Mouse (Mus musculus) thymus, adult 2 months (tissue): Measurements from ENCODE around the gene Tsnax. TPM values are rescaled to one million over a fixed set of nuclear protein-coding genes. Genes with fewer than 3 reads are reported as not detected.

Experiments
- DNase-seq: peaks from one replicate; pipeline ENCODE4 v3.0.0; 2021
- H3K27ac ChIP-seq: fragments of 200-500 bp; 2 replicates; pipeline ENCODE4 v1.5.1; 2012; ENCODE audit warnings: low read length, control low read depth; ENCODE audit not compliant: control insufficient read depth, insufficient read depth
- H3K27me3 ChIP-seq: fragments of 200-500 bp; 2 replicates; pipeline ENCODE4 v1.6.1; 2012; ENCODE audit warnings: mild to moderate bottlenecking, low read length, moderate library complexity, mixed read lengths; ENCODE audit not compliant: control insufficient read depth, insufficient read depth
- H3K36me3 ChIP-seq: fragments of 200-500 bp; 2 replicates; pipeline ENCODE4 v1.6.1; 2012; ENCODE audit warnings: mild to moderate bottlenecking, low read length, moderate library complexity; ENCODE audit not compliant: control insufficient read depth, insufficient read depth
- H3K4me1 ChIP-seq: fragments of 200-500 bp; replicated peaks from 2 replicates; pipeline ENCODE4 v1.6.1; 2012; ENCODE audit warnings: low read length; ENCODE audit not compliant: control insufficient read depth, insufficient read depth
- H3K4me3 ChIP-seq: fragments of 200-500 bp; 2 replicates; pipeline ENCODE4 v1.5.1; 2012; ENCODE audit warnings: mild to moderate bottlenecking, low read length, control low read depth, moderate library complexity; ENCODE audit not compliant: control insufficient read depth, insufficient read depth
- CTCF ChIP-seq: fragments of 200-500 bp; IDR thresholded peaks from 2 replicates; pipeline ENCODE4 v1.5.1; 2012; ENCODE audit warnings: mild to moderate bottlenecking, control low read depth, low read length, moderate library complexity, borderline replicate concordance; ENCODE audit not compliant: control insufficient read depth, poor library complexity, insufficient read depth; ENCODE audit errors: extremely low read depth
- POLR2A ChIP-seq: fragments of 200-500 bp; IDR thresholded peaks from 2 replicates; pipeline ENCODE4 v1.6.1; 2012; ENCODE audit warnings: mild to moderate bottlenecking, low read length, control low read depth, moderate library complexity; ENCODE audit not compliant: control insufficient read depth, poor library complexity, insufficient read depth; ENCODE audit errors: extremely low read depth
- WGBS: fragments of 180-500 bp; shearing (Covaris S2); methylation state at CpG from one replicate; pipeline ENCODE4 v1.1.7; 2018; 5-methylcytosine and 5-hydroxymethylcytosine counted together
- polyA plus RNA-seq: library from polyadenylated mRNA; depleted of rRNA; stranded (reverse); fragments of >200 nt; gene quantifications from 2 replicates; pipeline ENCODE4 v1.2.3, GENCODE M21; 2012

The Tsnax gene
- polyA plus RNA-seq, 1 experiment: 60.1 TPM

DNA sequence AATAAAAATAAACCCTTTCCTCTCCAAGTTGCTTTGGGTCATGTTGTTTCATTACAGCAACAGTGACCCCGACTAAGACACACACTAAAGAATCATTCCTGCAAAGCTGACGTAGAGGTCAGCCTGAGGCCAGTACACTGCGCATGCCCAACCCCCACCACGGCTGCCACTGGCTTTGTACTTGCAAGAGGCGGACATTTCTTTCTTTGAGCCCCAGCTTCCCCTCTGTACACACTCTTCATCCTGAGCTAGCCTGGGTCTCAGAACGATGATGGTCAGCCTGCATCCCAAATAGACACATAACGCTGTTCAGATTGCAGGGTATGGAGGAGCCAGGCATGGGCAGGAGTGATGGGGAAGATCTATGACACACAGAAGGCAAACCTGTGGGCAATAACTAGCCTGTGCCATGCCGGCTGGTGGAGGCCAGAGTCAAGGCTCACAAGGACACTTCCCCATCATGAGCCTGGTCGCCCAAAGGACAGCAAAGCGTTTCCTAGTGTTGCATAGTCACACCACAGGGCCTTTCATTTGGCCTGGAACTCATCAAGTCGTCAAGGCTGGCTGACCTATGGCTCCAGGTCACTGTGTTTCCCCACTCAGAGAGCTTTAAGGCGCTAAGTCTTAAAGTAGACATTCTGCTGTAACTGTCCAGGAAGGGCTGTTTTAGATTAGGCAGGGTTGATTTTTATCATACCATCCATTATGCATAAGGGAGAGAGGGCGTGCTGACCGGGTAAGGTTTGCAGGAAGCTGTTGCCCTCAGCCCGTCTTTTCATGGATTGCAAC lies 28.0 kb downstream of the Tsnax start:
- H3K27me3 ChIP-seq: no peaks in the 10 kb centered on the region
- H3K4me1 ChIP-seq: peaks cover 3% of the 10 kb centered on the region
- no peak overlapping the region for H3K27ac ChIP-seq
- WGBS: 93% methylated on average over 15 of the region's 15 CpGs
- H3K36me3 ChIP-seq: no peaks in the 10 kb centered on the region; the same call in 1 of the 2 replicates
- no peak overlapping the region for H3K4me3 ChIP-seq
- DNase-seq: no peak
- TF ChIP-seq CTCF (no peak), POLR2A (no peak)

DNA sequence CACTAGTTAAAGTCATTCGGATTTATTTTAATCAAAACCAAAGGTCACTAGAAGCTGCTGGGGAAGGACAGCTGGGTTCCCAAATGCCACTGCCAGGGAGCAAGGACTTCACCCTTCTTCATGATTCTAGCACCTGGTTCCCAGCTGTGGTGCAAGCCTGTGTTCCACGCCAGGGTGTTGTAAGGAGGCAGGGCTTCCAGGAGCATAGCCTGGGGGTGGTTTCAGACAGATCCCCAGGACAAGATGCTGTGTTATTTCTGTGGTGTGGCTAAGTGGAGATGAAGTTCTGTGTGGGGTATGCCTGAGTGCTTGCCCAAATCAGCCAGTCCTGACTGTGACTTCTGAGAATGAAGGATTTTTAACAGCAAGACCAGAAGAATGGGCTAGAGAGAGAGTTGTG lies 28.7 kb downstream of the Tsnax start:
- H3K27me3 ChIP-seq: no peaks in the 10 kb centered on the region
- WGBS: 90% methylated on average over 2 of the region's 2 CpGs
- H3K36me3 ChIP-seq: no peaks in the 10 kb centered on the region; the same call in 1 of the 2 replicates
- H3K27ac ChIP-seq: no peak overlapping the region
- peaks cover 3% of the 10 kb centered on the region for H3K4me1 ChIP-seq
- DNase-seq: no peak
- H3K4me3 ChIP-seq: no peak overlapping the region
- TF ChIP-seq CTCF: no peak
- TF ChIP-seq POLR2A: no peak

DNA sequence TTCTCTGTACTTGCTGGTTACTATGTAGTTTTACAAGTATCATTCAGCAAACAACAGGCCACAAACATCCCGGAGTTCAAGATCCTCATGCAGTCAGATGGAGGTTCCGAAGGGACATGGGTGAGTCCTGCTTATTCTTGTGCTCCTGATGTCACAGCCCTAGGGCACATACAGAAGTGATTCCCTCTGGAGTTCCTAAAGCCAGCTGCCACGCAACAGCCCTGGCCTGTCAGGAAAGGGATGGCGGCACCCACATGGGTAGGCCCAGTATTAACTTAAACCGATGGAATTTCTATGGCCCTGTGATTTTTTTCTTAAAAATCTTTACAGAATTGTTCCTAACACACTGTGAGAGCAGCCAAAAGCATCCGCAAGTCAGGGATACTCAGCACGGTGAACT lies 30.6 kb downstream of the Tsnax start:
- WGBS: 96% methylated on average over 7 of the region's 7 CpGs
- TF ChIP-seq POLR2A (no peak), CTCF (no peak)
- no peak for DNase-seq
- Histone ChIP-seq H3K27ac (no peak overlapping the region; the same call in 1 of the 2 replicates), H3K4me3 (no peak overlapping the region), H3K27me3 (no peaks in the 10 kb centered on the region), H3K36me3 (no peaks in the 10 kb centered on the region; the same call in 1 of the 2 replicates), H3K4me1 (peaks cover 3% of the 10 kb centered on the region)

DNA sequence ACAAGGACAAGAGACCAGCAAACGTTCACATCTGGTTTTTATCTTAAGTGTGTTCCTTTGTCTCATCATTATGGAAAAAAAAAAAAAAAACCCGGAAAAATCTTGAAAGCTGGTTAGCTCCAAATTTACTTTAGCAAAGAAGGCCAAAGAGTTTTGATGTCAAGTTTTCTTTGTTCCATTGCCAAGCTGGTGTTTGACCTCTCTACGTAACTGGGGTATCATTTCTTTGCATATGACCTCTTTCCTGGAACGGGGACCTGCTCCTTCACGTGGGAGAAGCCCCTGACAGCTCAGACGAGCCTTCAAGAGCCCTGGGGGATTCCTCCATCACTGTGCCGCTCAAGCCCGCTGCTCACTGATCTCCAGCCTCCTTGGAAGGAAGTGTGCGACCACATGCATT lies 31.1 kb downstream of the Tsnax start:
- no peak overlapping the region for H3K4me3 ChIP-seq
- H3K4me1 ChIP-seq: peaks cover 3% of the 10 kb centered on the region
- DNase-seq: no peak
- WGBS: 15% methylated on average over 9 of the region's 9 CpGs
- TF ChIP-seq CTCF (no peak), POLR2A (no peak)
- no peaks in the 10 kb centered on the region for H3K27me3 ChIP-seq
- no peaks in the 10 kb centered on the region; the same call in 1 of the 2 replicates for H3K36me3 ChIP-seq
- H3K27ac ChIP-seq: peak overlapping the region; percentile 23; the same call in 1 of the 2 replicates

DNA sequence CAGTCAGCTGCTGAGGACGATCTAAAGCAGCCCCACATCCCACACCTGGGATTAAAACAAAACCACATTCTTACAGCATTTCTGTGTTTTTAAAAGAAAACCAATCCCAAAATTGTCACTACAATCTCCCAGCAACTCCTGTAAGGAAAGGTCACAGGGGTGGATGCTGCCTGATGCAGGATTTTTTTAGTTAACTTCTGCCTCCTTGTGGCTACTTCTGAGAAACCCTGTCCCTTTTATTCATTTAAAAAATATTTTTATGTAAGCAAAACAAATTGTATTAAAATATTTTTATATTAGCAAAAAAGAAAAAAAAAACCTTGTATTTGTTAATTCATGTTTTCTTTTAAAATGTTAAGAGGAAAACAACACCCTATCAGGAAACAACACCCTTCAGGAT lies 33.0 kb downstream of the Tsnax start:
- 92% methylated on average over 1 of the region's 1 CpGs for WGBS
- H3K36me3 ChIP-seq: no peaks in the 10 kb centered on the region
- no peaks in the 10 kb centered on the region for H3K27me3 ChIP-seq
- no peak overlapping the region for H3K4me3 ChIP-seq
- peaks cover 3% of the 10 kb centered on the region for H3K4me1 ChIP-seq
- no peak overlapping the region for H3K27ac ChIP-seq
- TF ChIP-seq POLR2A (no peak), CTCF (no peak)
- DNase-seq: no peak

DNA sequence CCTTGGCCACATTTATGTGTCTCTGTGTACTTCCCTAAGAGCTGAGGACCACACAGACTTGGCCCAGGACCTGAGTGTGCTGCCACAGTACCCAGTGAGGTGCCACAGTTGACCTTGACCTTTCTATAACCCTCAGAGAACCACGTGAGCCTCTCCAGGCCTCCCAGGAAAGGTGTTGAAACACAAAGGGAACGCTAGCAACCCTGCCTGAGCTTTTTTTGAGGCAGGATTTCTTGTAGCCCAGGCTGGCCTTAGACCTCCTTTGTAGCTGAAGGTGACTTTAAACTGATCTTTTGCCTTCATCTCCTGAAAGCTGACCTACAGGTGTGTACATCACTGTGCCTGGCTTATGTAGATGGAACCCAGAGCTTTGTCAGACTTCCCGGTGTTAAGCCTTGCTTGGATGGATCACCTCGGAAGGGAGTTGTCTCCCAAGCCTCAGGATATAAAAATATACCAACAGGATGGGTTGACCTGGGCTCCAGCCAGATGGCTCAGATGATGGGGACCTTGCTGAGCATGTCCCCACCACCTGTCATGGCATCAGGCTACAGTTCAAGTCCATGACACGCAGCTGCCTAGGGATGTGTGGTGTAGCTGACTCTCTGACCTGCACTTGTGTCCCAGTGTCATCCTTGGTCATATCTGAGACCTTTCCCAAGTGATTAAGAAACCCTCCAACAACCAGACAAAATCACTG lies 36.4 kb downstream of the Tsnax start:
- 89% methylated on average over 5 of the region's 5 CpGs for WGBS

More for the DNA sequence above, 36.4 kb downstream of the Tsnax start:
- H3K27me3 ChIP-seq: no peaks in the 10 kb centered on the region; the same call in 1 of the 2 replicates
- peaks cover 2% of the 10 kb centered on the region; the same call in 1 of the 2 replicates for H3K4me1 ChIP-seq
- DNase-seq: no peak
- H3K36me3 ChIP-seq: no peaks in the 10 kb centered on the region
- no peak for TF ChIP-seq CTCF
- no peak for TF ChIP-seq POLR2A
- H3K27ac ChIP-seq: no peak overlapping the region
- H3K4me3 ChIP-seq: no peak overlapping the region
